In the genomic region with DNA sequence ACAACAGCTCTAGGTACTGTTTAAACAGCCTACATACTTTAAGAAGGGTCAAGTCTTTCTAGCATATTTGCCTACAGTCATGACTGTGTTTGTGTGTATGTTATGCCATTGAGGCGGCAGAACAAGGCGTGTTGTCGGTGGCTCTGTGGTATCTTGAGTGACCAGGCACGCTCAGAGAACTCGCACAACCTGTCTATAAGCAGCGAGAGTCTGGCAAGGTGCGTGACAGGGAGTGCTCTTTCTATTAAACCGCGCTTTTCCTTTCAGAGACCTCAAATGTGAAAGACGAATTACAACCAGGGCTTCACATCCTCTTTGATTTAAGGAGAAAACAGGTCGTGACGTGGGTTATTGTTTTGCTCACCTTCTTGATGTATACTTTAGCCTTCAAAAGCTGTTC, we compare ENCODE assay signal across 21 mouse cellular contexts.
DNase-seq lines count a peak whose midpoint lies in the region; ATAC-seq and TF ChIP-seq lines count a peak whose summit lies in the region.
"Had no signal": no experiment of that assay in that cellular context is flagged by ENCODE, and none has a peak within 500 bp of the region (broad histone marks: within the 10 kb centered on the region; RNA-seq: fewer than 3 reads in every experiment).

No protein-coding gene starts in this region.

- no peak overlapping the region for H3K4me2 ChIP-seq in lung, embryonic 14.5 days
- no peak overlapping the region for H3K4me2 ChIP-seq in lung, postnatal 0 days (replicated peaks; ENCODE audit: low read depth, low read length)
- no peak overlapping the region for H3K4me2 ChIP-seq in stomach, postnatal 0 days (replicated peaks; ENCODE audit: low read depth)
- H3K4me2 ChIP-seq: hindbrain, embryonic 12.5 days; kidney, embryonic 15.5 days; limb, embryonic 12.5 days; liver, embryonic 13.5 days; midbrain, embryonic 15.5 days had no signal

- no peaks in the 10 kb centered on the region for H3K36me3 ChIP-seq in lung, embryonic 14.5 days (ENCODE audit: insufficient read depth)
- no peaks in the 10 kb centered on the region for H3K36me3 ChIP-seq in E14TG2a.4 (ENCODE audit: insufficient read depth, low read length)
- H3K36me3 ChIP-seq in lung, postnatal 0 days (ENCODE audit: insufficient read depth, low read length), result no peaks in the 10 kb centered on the region
- no peaks in the 10 kb centered on the region for H3K36me3 ChIP-seq in stomach, postnatal 0 days (ENCODE audit: control insufficient read depth, insufficient read depth, low read length)
- H3K36me3 ChIP-seq: G1E; hindbrain, embryonic 12.5 days; kidney, embryonic 15.5 days; limb, embryonic 12.5 days; liver, embryonic 13.5 days; midbrain, embryonic 15.5 days had no signal

- no peaks in the 10 kb centered on the region for H3K9me3 ChIP-seq in lung, embryonic 14.5 days (ENCODE audit: low read depth, low read length)
- H3K9me3 ChIP-seq in E14TG2a.4 (ENCODE audit: low read length), result peaks cover 7% of the 10 kb centered on the region; the same call in 1 of the 2 replicates
- H3K9me3 ChIP-seq in lung, postnatal 0 days (ENCODE audit: low read length), result no peaks in the 10 kb centered on the region
- no peaks in the 10 kb centered on the region for H3K9me3 ChIP-seq in stomach, postnatal 0 days (ENCODE audit: control insufficient read depth, low read length)
- H3K9me3 ChIP-seq: G1E; hindbrain, embryonic 12.5 days; kidney, embryonic 15.5 days; limb, embryonic 12.5 days; liver, embryonic 13.5 days; midbrain, embryonic 15.5 days had no signal

- H3K4me3 ChIP-seq in lung, embryonic 14.5 days (ENCODE audit: low read depth, low read length), result no peak overlapping the region
- no peak overlapping the region for H3K4me3 ChIP-seq in lung, adult 2 months (replicated peaks; ENCODE audit: extremely low read depth, low read depth, low read length)
- peak overlapping the region; percentile 35; the same call in 1 of the 2 replicates for H3K4me3 ChIP-seq in E14TG2a.4 (replicated peaks; ENCODE audit: low read length)
- H3K4me3 ChIP-seq in lung, postnatal 0 days (ENCODE audit: low read depth, low read length), result no peak overlapping the region
- H3K4me3 ChIP-seq in stomach, postnatal 0 days (ENCODE audit: low read depth, low read length), result no peak overlapping the region
- H3K4me3 ChIP-seq: hindbrain, embryonic 12.5 days; kidney, embryonic 15.5 days; layer of hippocampus, adult 2 months; limb, embryonic 12.5 days; liver, embryonic 13.5 days; midbrain, embryonic 15.5 days had no signal

- TF ChIP-seq EP300 in lung, postnatal 0 days (IDR thresholded peaks at IDR 0.05), result peak; percentile 29; the same call in 1 of the 2 replicates
- no peak for TF ChIP-seq EP300 in stomach, postnatal 0 days (optimal IDR thresholded peaks at IDR 0.05)

- H3K4me1 ChIP-seq in lung, embryonic 14.5 days (ENCODE audit: insufficient read depth), result peaks cover 2% of the 10 kb centered on the region; the same call in 1 of the 2 replicates
- H3K4me1 ChIP-seq in lung, adult 2 months (ENCODE audit: control insufficient read depth, insufficient read depth, low read length), result no peaks in the 10 kb centered on the region
- H3K4me1 ChIP-seq in E14TG2a.4 (replicated peaks; ENCODE audit: low read depth, low read length), result peaks cover 71% of the 10 kb centered on the region
- H3K4me1 ChIP-seq in lung, postnatal 0 days (ENCODE audit: insufficient read depth, low read depth, low read length), result peaks cover 3% of the 10 kb centered on the region; the same call in 1 of the 2 replicates
- no peaks in the 10 kb centered on the region for H3K4me1 ChIP-seq in stomach, postnatal 0 days (replicated peaks; ENCODE audit: control insufficient read depth, insufficient read depth)
- H3K4me1 ChIP-seq: hindbrain, embryonic 12.5 days; limb, embryonic 12.5 days; liver, embryonic 13.5 days; midbrain, embryonic 15.5 days had no signal

- peak; percentile 67 for ATAC-seq in lung, embryonic 14.5 days (ENCODE audit: insufficient read depth)
- peak; percentile 94 for ATAC-seq in lung, postnatal 0 days
- peak; percentile 88 for ATAC-seq in stomach, postnatal 0 days (ENCODE audit: low FRiP score, low TSS enrichment)
- ATAC-seq in monocyte, adult 5-6 weeks (replicated peaks; ENCODE audit: insufficient number of reproducible peaks, low FRiP score, low TSS enrichment, poor library complexity, severe bottlenecking), result no peak
- ATAC-seq: midbrain, embryonic 15.5 days had no signal

- WGBS in lung, embryonic 14.5 days, result 70% methylated on average over 12 of the region's 12 CpGs
- WGBS in lung, adult 2 months, result 66% methylated on average over 12 of the region's 12 CpGs
- WGBS in lung, postnatal 0 days, result 56% methylated on average over 12 of the region's 12 CpGs
- WGBS in stomach, postnatal 0 days, result 53% methylated on average over 12 of the region's 12 CpGs

- TF ChIP-seq CTCF in lung, embryonic 14.5 days (IDR thresholded peaks at IDR 0.05; ENCODE audit: low read depth), result no peak
- TF ChIP-seq CTCF in lung, adult 2 months (IDR thresholded peaks at IDR 0.05; ENCODE audit: insufficient read depth, low read length), result no peak
- TF ChIP-seq CTCF in E14TG2a.4 (conservative IDR thresholded peaks at IDR 0.05; ENCODE audit: low read length), result no peak
- TF ChIP-seq CTCF in lung, postnatal 0 days (IDR thresholded peaks at IDR 0.05), result no peak
- TF ChIP-seq CTCF in stomach, postnatal 0 days (IDR thresholded peaks at IDR 0.05; ENCODE audit: low read depth), result no peak

- H3K27ac ChIP-seq in lung, embryonic 14.5 days (ENCODE audit: low read depth), result peak overlapping the region; percentile 55
- peak overlapping the region; percentile 72 for H3K27ac ChIP-seq in lung, postnatal 0 days (ENCODE audit: low read length)
- peak overlapping the region; percentile 81 for H3K27ac ChIP-seq in stomach, postnatal 0 days (replicated peaks)
- H3K27ac ChIP-seq: hindbrain, embryonic 12.5 days; kidney, embryonic 15.5 days; layer of hippocampus, adult 2 months; limb, embryonic 12.5 days; liver, embryonic 13.5 days; midbrain, embryonic 15.5 days had no signal

- H3K27me3 ChIP-seq in lung, embryonic 14.5 days (ENCODE audit: insufficient read depth, low read length), result no peaks in the 10 kb centered on the region
- no peaks in the 10 kb centered on the region for H3K27me3 ChIP-seq in E14TG2a.4 (ENCODE audit: insufficient read depth, low read length)
- H3K27me3 ChIP-seq in lung, postnatal 0 days (replicated peaks; ENCODE audit: insufficient read depth, low read length), result no peaks in the 10 kb centered on the region
- no peaks in the 10 kb centered on the region for H3K27me3 ChIP-seq in stomach, postnatal 0 days (ENCODE audit: control insufficient read depth, insufficient read depth, low read length)
- H3K27me3 ChIP-seq: hindbrain, embryonic 12.5 days; kidney, embryonic 15.5 days; limb, embryonic 12.5 days; liver, embryonic 13.5 days; midbrain, embryonic 15.5 days had no signal

- no peak overlapping the region for H3K9ac ChIP-seq in lung, embryonic 14.5 days
- H3K9ac ChIP-seq in lung, postnatal 0 days (replicated peaks; ENCODE audit: low read depth), result no peak overlapping the region
- no peak overlapping the region for H3K9ac ChIP-seq in stomach, postnatal 0 days (ENCODE audit: low read length)
- H3K9ac ChIP-seq: hindbrain, embryonic 12.5 days; kidney, embryonic 15.5 days; limb, embryonic 12.5 days; liver, embryonic 13.5 days; midbrain, embryonic 15.5 days had no signal

- TF ChIP-seq POLR2A in lung, adult 2 months (IDR thresholded peaks at IDR 0.05; ENCODE audit: borderline replicate concordance, extremely low read depth, low read depth, low read length), result no peak

- DNase-seq in lung, embryonic 14.5 days, result peak; percentile 42
- DNase-seq in lung, adult 2 months, result no peak
- peak; percentile 83 for DNase-seq in lung, postnatal 0 days (ENCODE audit: low spot score)
- DNase-seq in stomach, postnatal 0 days (ENCODE audit: low spot score), result peak; percentile 78
- DNase-seq in kidney, postnatal 36 days, result no peak
- DNase-seq: adrenal gland, adult 8-10 months; cerebellum, adult 11 months; cerebellum, postnatal 14 days; gastrocnemius, postnatal 36 days; liver, embryonic 13.5 days; right cerebral cortex, adult 18-20 months; spleen, adult 18-20 months; thymus, postnatal 36 days had no signal

Comparison
In these comparisons a context has a peak if more than half of its experiments do, and no peak if none do; other contexts are left out.
1. DNase-seq: peak in lung, embryonic 14.5 days (single experiment), lung, postnatal 0 days (single experiment) and stomach, postnatal 0 days (single experiment); none in lung, adult 2 months (single experiment) and kidney, postnatal 36 days (0 of 2).
2. Peak in every context shown above with its lines, with median percentiles within 50 percentile points of each other: H3K27ac ChIP-seq.